Mouse (Mus musculus) neutrophil, adult 59 days (primary cell): ENCODE data around the gene Pif1. TPM values are rescaled to one million over a fixed set of nuclear protein-coding genes. Genes with fewer than 3 reads are reported as not detected.

Source experiments
- total RNA-seq, 2 experiments: library from RNA; stranded (reverse); gene quantifications; 1 replicate in 1 of 2; 2 replicates in 1 of 2; pipeline ENCODE4 v1.2.4; 2023

Pif1 gene
- total RNA-seq = 10 to 100 TPM in 1 of 2 experiments, 1 to 10 TPM in 1; 8.2 to 10.9 TPM

DNA sequence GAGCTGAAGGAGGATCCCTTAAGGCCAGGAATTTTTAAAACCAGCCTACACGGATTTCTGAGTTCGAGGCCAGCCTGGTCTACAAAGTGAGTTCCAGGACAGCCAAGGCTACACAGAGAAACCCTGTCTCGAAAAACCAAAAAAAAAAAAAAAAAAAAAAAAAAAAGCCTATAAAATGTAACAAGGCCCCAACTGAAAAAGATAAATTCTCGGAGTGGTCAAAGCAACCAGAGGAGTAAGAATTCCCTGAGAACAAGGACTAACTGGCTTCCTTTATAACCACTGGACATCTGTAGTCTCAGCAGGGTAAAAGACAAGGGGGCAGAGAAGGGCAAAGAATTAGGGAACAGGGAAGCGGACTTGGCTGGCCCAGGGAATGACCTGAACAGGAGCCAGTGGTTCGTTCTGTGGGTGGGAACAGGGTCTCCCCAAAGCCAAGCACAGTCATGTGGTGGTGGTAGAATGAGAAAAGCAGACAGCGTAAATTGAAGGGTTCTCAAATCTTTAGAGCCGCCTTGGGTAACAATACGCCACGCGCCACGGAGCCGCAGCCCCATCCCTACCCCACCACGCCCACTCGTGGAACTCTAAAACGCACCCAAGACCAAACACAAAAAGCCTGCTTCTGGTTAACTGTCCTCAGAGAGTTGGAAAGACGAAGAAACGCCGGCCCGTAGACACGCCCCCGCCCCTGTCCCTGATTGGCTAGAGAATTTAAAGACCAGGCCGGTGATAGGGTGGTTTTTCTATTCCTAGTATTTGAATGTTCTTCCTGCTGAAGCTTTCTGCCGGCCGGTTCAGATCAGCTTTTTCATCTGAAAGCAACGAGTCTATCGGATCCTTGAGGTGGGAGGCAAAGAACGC lies at the start of gene Pif1:
Gene Pif1, plus strand, starts transcription at position 755 of the 864 bp plus-strand sequence.

DNA sequence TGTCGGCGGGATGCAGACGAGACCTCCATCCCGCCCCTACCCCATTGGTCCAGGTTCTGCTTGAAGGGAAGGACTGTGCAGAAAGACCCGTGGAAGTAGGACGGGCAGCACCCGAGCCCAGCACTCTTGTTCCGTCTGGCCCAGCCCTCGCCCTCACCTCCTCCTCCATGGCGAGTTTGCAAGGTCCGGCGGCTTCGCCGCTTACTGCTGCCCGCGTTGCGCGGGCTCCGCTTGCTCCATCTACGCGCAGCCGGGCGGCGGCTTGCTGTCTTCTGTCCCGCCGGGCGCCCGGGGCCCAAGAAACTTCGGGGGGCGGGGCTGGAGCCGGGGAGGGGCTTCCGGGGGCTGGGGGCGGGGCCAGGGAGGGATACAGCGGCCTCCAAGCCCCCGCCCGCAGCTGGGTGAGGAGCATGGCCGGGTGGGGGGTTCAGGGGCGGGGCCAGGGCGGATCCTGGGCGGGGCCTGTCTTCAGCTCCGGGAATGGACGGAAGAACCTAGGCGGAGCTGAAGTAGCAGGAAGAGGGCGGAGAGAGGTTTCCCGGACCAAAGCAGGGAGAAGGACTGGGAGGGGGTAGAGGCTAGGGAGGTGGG lies 7.1 kb upstream of the Pif1 start, which contains the start of gene Plekho2:
Gene Plekho2, minus strand, starts transcription at position 260 of the 591 bp plus-strand sequence.

DNA sequence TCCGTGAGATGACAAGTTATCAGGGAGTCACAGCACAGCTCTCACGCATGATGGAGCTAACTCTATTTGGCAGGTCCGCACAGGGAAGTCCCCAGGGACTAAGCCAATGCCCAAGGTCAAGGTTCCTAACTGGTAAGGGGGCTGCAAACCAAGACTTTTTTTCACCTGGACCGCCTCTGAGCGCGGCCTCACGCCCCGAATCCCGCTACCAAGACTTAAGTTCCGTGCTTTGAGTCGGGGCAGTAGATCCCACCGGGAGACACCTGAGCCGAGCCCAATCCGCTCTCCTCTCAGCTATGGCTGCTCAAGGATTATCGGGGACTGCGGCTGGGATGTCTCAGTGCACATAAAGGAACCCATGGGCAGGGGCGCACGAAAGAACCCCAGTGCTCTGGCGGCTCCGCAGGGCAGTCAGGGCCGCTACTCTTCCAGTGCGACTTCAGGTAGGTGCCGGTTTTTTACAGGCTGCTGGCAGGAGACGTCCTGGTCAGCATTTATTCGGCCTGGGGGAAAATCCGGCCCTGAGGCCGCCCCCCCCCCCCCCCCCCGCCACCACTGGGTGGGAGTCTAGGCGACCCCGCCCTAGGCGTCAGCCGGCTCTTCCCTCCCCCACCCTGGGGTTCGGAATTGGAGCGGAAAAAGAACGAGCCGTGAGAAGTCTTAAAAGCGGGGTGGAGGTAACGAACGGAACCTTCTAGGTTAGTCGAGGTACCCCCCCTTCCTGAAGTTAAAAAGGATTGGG lies 42.2 kb downstream of the Pif1 start, which contains the start of gene Rbpms2:
Gene Rbpms2, plus strand, starts transcription at position 624 of the 742 bp plus-strand sequence.

Other genes with a start within 250 kb of the Pif1 start
- 10 to 100 TPM; 12.2 to 12.7 TPM for gene Pdcd7, start 241.1 kb upstream of the Pif1 start, total RNA-seq
- gene Ubap1l, start 226.1 kb upstream of the Pif1 start, total RNA-seq = under 1 TPM in 1 of 2 experiments, not detected in 1; 0.47 TPM
- gene Kbtbd13, start 195.5 kb upstream of the Pif1 start, total RNA-seq = not detected
- not detected for gene Rasl12, start 188.7 kb upstream of the Pif1 start, total RNA-seq
- gene Slc51b, start 164.2 kb upstream of the Pif1 start, total RNA-seq = not detected
- 1 to 10 TPM; 4.9 to 7.3 TPM for gene Mtfmt, start 151.4 kb upstream of the Pif1 start, total RNA-seq
- 10 to 100 TPM; 63.4 to 78.5 TPM for gene Spg21, start 126.2 kb upstream of the Pif1 start, total RNA-seq
- 1 to 10 TPM in 1 of 2 experiments, under 1 TPM in 1; 0.38 to 1.0 TPM for gene Ankdd1a, start 67.0 kb upstream of the Pif1 start, total RNA-seq
- 100 to 1,000 TPM; 196 to 205 TPM for gene Plekho2, start 7.1 kb upstream of the Pif1 start, total RNA-seq
- under 1 TPM; 0.49 to 0.88 TPM for gene Rbpms2, start 42.5 kb downstream of the Pif1 start, total RNA-seq
- 10 to 100 TPM; 61.8 to 64.5 TPM for gene Oaz2, start 80.8 kb downstream of the Pif1 start, total RNA-seq
- gene Zfp609, start 240.4 kb downstream of the Pif1 start, total RNA-seq = 10 to 100 TPM; 20.5 to 24.3 TPM